ENCODE assay signal across 1 mouse cellular context in genomic region chr1:193244235-193244634, GRCm38 (mm10).
TF ChIP-seq lines count a peak whose summit lies in the region.

No protein-coding gene starts in this region.

TF ChIP-seq in myocyte, 11 proteins besides CTCF, POLR2A, EP300 and RAD21 (continued from another document):
- TF ChIP-seq MYOD1 (IDR thresholded peaks at IDR 0.05; ENCODE audit: control insufficient read depth in 1 of 3, insufficient read length in 2 of 3, low read depth in 2 of 3): no peak
